Mouse (Mus musculus): Measurements from ENCODE around the gene Wdr70. TPM values are rescaled to one million over a fixed set of nuclear protein-coding genes. Genes with fewer than 3 reads are reported as not detected.
A peak's percentile ranks its signal among the peaks of the same experiment; 100 is the strongest.

Gene Wdr70
- polyA plus RNA-seq, 1 experiment = 13.3 TPM

- Histone ChIP-seq H3K4me1 (ENCODE audit: control insufficient read depth, insufficient read depth, low read length) (no peaks in the 10 kb centered on the region), H3K27ac (ENCODE audit: control insufficient read depth, insufficient read depth, low read depth, low read length, poor library complexity) (no peak overlapping the region), H3K4me3 (replicated peaks; ENCODE audit: control insufficient read depth, low read depth, low read length) (no peak overlapping the region)
- WGBS = 89% methylated on average over 6 of the region's 6 CpGs
- TF ChIP-seq CTCF (IDR thresholded peaks at IDR 0.05; ENCODE audit: control insufficient read depth, insufficient read depth, low read length) (no peak), POLR2A (IDR thresholded peaks at IDR 0.05; ENCODE audit: borderline replicate concordance, control insufficient read depth, low read depth, low read length) (no peak)
Observed at GRCm38 (mm10) chr15:7986274-7986673, 112.7 kb downstream of the Wdr70 start.

GRCm38 (mm10) chr15:7978640-7979039 is 120.4 kb downstream of the Wdr70 start:
- H3K4me1 ChIP-seq (ENCODE audit: control insufficient read depth, insufficient read depth, low read length) = no peaks in the 10 kb centered on the region; the same call in 1 of the 2 replicates
- no peak overlapping the region for H3K4me3 ChIP-seq (replicated peaks; ENCODE audit: control insufficient read depth, low read depth, low read length)
- WGBS = 53% methylated on average over 1 of the region's 1 CpGs
- TF ChIP-seq POLR2A (IDR thresholded peaks at IDR 0.05; ENCODE audit: borderline replicate concordance, control insufficient read depth, low read depth, low read length) = no peak
- TF ChIP-seq CTCF (IDR thresholded peaks at IDR 0.05; ENCODE audit: control insufficient read depth, insufficient read depth, low read length) = no peak
- H3K27ac ChIP-seq (ENCODE audit: control insufficient read depth, insufficient read depth, low read depth, low read length, poor library complexity) = no peak overlapping the region

- TF ChIP-seq POLR2A (IDR thresholded peaks at IDR 0.05; ENCODE audit: borderline replicate concordance, control insufficient read depth, low read depth, low read length) (no peak), CTCF (IDR thresholded peaks at IDR 0.05; ENCODE audit: control insufficient read depth, insufficient read depth, low read length) (no peak)
- H3K4me1 ChIP-seq (ENCODE audit: control insufficient read depth, insufficient read depth, low read length) = no peaks in the 10 kb centered on the region; the same call in 1 of the 2 replicates
- H3K4me3 ChIP-seq (replicated peaks; ENCODE audit: control insufficient read depth, low read depth, low read length) = no peak overlapping the region
- 79% methylated on average over 9 of the region's 9 CpGs for WGBS
- no peak overlapping the region for H3K27ac ChIP-seq (ENCODE audit: control insufficient read depth, insufficient read depth, low read depth, low read length, poor library complexity)
Observed at GRCm38 (mm10) chr15:7976775-7977174, 122.2 kb downstream of the Wdr70 start.

GRCm38 (mm10) chr15:7974368-7974767 is 124.6 kb downstream of the Wdr70 start:
- TF ChIP-seq POLR2A (IDR thresholded peaks at IDR 0.05; ENCODE audit: borderline replicate concordance, control insufficient read depth, low read depth, low read length) = no peak
- TF ChIP-seq CTCF (IDR thresholded peaks at IDR 0.05; ENCODE audit: control insufficient read depth, insufficient read depth, low read length) = peak; percentile 51
- Histone ChIP-seq H3K4me3 (replicated peaks; ENCODE audit: control insufficient read depth, low read depth, low read length) (no peak overlapping the region), H3K4me1 (ENCODE audit: control insufficient read depth, insufficient read depth, low read length) (no peaks in the 10 kb centered on the region; the same call in 1 of the 2 replicates), H3K27ac (ENCODE audit: control insufficient read depth, insufficient read depth, low read depth, low read length, poor library complexity) (no peak overlapping the region)
- WGBS = 79% methylated on average over 8 of the region's 8 CpGs

- Histone ChIP-seq H3K27ac (ENCODE audit: control insufficient read depth, insufficient read depth, low read depth, low read length, poor library complexity) (no peak overlapping the region), H3K4me3 (replicated peaks; ENCODE audit: control insufficient read depth, low read depth, low read length) (no peak overlapping the region), H3K4me1 (ENCODE audit: control insufficient read depth, insufficient read depth, low read length) (no peaks in the 10 kb centered on the region)
- no peak for TF ChIP-seq CTCF (IDR thresholded peaks at IDR 0.05; ENCODE audit: control insufficient read depth, insufficient read depth, low read length)
- TF ChIP-seq POLR2A (IDR thresholded peaks at IDR 0.05; ENCODE audit: borderline replicate concordance, control insufficient read depth, low read depth, low read length) = no peak
- 94% methylated on average over 5 of the region's 5 CpGs for WGBS
Observed at GRCm38 (mm10) chr15:7972528-7972927, 126.5 kb downstream of the Wdr70 start.

GRCm38 (mm10) chr15:7962786-7963185 is 136.2 kb downstream of the Wdr70 start:
- 81% methylated on average over 6 of the region's 6 CpGs for WGBS
- TF ChIP-seq CTCF (IDR thresholded peaks at IDR 0.05; ENCODE audit: control insufficient read depth, insufficient read depth, low read length) (no peak), POLR2A (IDR thresholded peaks at IDR 0.05; ENCODE audit: borderline replicate concordance, control insufficient read depth, low read depth, low read length) (no peak)
- Histone ChIP-seq H3K27ac (ENCODE audit: control insufficient read depth, insufficient read depth, low read depth, low read length, poor library complexity) (no peak overlapping the region), H3K4me3 (replicated peaks; ENCODE audit: control insufficient read depth, low read depth, low read length) (no peak overlapping the region), H3K4me1 (ENCODE audit: control insufficient read depth, insufficient read depth, low read length) (no peaks in the 10 kb centered on the region)

GRCm38 (mm10) chr15:7961489-7961888 is 137.5 kb downstream of the Wdr70 start:
- 76% methylated on average over 2 of the region's 2 CpGs for WGBS
- Histone ChIP-seq H3K27ac (ENCODE audit: control insufficient read depth, insufficient read depth, low read depth, low read length, poor library complexity) (no peak overlapping the region), H3K4me1 (ENCODE audit: control insufficient read depth, insufficient read depth, low read length) (no peaks in the 10 kb centered on the region), H3K4me3 (replicated peaks; ENCODE audit: control insufficient read depth, low read depth, low read length) (no peak overlapping the region)
- TF ChIP-seq POLR2A (IDR thresholded peaks at IDR 0.05; ENCODE audit: borderline replicate concordance, control insufficient read depth, low read depth, low read length) = no peak
- TF ChIP-seq CTCF (IDR thresholded peaks at IDR 0.05; ENCODE audit: control insufficient read depth, insufficient read depth, low read length) = no peak

- 73% methylated on average over 1 of the region's 1 CpGs for WGBS
- H3K4me1 ChIP-seq (ENCODE audit: control insufficient read depth, insufficient read depth, low read length) = no peaks in the 10 kb centered on the region
- TF ChIP-seq POLR2A (IDR thresholded peaks at IDR 0.05; ENCODE audit: borderline replicate concordance, control insufficient read depth, low read depth, low read length) (no peak), CTCF (IDR thresholded peaks at IDR 0.05; ENCODE audit: control insufficient read depth, insufficient read depth, low read length) (no peak)
- no peak overlapping the region for H3K27ac ChIP-seq (ENCODE audit: control insufficient read depth, insufficient read depth, low read depth, low read length, poor library complexity)
- H3K4me3 ChIP-seq (replicated peaks; ENCODE audit: control insufficient read depth, low read depth, low read length) = no peak overlapping the region
Observed at GRCm38 (mm10) chr15:7956899-7957298, 142.1 kb downstream of the Wdr70 start.

GRCm38 (mm10) chr15:7950561-7950960 is 148.4 kb downstream of the Wdr70 start:
- TF ChIP-seq POLR2A (IDR thresholded peaks at IDR 0.05; ENCODE audit: borderline replicate concordance, control insufficient read depth, low read depth, low read length) (no peak), CTCF (IDR thresholded peaks at IDR 0.05; ENCODE audit: control insufficient read depth, insufficient read depth, low read length) (no peak)
- Histone ChIP-seq H3K27ac (ENCODE audit: control insufficient read depth, insufficient read depth, low read depth, low read length, poor library complexity) (no peak overlapping the region), H3K4me1 (ENCODE audit: control insufficient read depth, insufficient read depth, low read length) (no peaks in the 10 kb centered on the region), H3K4me3 (replicated peaks; ENCODE audit: control insufficient read depth, low read depth, low read length) (no peak overlapping the region)
- 90% methylated on average over 7 of the region's 7 CpGs for WGBS

Measured in bone marrow, adult 2 months (tissue).